In the genomic region with DNA sequence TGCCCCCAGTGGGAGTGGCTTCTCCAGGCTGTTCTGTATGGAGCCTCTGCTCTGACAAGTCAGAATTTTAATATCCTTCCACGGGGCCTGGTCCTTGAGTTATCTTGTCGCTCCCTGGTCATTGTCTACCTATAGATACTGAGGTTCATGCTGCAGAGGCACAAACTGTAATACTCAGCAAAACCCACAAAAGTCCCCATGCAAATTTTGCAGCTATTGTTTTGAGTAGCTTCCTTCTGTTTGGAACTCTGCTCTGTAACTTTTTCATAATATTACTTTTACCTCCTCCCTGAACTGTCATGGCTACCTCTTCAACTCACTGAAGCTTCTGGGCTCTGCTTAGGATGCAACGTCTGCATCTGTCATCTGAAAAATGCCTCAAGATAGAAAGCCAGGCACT, we compare ENCODE assay signal across 1 mouse cellular context.
TF ChIP-seq lines count a peak whose summit lies in the region.

No protein-coding gene starts in this region.

TF ChIP-seq in CH12.LX, 34 proteins besides CTCF, POLR2A, EP300 and RAD21 (continued from another document):
- peak; percentile 64 for TF ChIP-seq JUN (IDR thresholded peaks at IDR 0.05; ENCODE audit: insufficient read depth, low read depth, low read length)
TF ChIP-seq in CH12.LX: peak in this region for 9.
